Mouse (Mus musculus) myocyte (in vitro differentiated cells): Measurements from ENCODE around the gene Cabp2.

Source experiments
- MYOD1 ChIP-seq, 3 experiments: IDR thresholded peaks; one replicate each; pipeline ENCODE4 v1.6.1; 2011; ENCODE audit warnings: control low read depth in 2 of 3, low read depth in 2 of 3, mild to moderate bottlenecking in 2 of 3, moderate library complexity in 1 of 3; ENCODE audit not compliant: insufficient read length in 2 of 3, control insufficient read depth in 1 of 3
- POLR2A ChIP-seq: IDR thresholded peaks from one replicate; pipeline ENCODE4 v1.6.1; 2011; ENCODE audit warnings: low read depth, mild to moderate bottlenecking, control low read depth, moderate library complexity; ENCODE audit not compliant: insufficient read length
- POLR2AphosphoS2 ChIP-seq: IDR thresholded peaks from one replicate; pipeline ENCODE4 v1.6.1; 2011; ENCODE audit warnings: low read depth, control low read depth; ENCODE audit not compliant: insufficient read length
- REST ChIP-seq: IDR thresholded peaks from one replicate; pipeline ENCODE4 v1.6.1; 2011; ENCODE audit warnings: mild to moderate bottlenecking, control low read depth, moderate library complexity; ENCODE audit not compliant: insufficient read depth, insufficient read length
- TCF12 ChIP-seq: IDR thresholded peaks from one replicate; pipeline ENCODE4 v1.6.1; 2011; ENCODE audit warnings: mild to moderate bottlenecking, control low read depth; ENCODE audit not compliant: poor library complexity, insufficient read depth, severe bottlenecking

GRCm38 (mm10) chr19:4095802-4096201 is 14.4 kb downstream of the Cabp2 start:
- TF ChIP-seq POLR2A (no peak), REST (no peak), MYOD1 (IDR thresholded peaks at IDR 0.05; ENCODE audit: control insufficient read depth in 1 of 3, insufficient read length in 2 of 3, low read depth in 2 of 3) (no peak), POLR2AphosphoS2 (no peak), TCF12 (no peak)
